Mouse (Mus musculus) forebrain, embryonic 11.5 days (tissue): ENCODE measurements around the gene Prss1. TPM values are rescaled to one million over a fixed set of nuclear protein-coding genes. Genes with fewer than 3 reads are reported as not detected.
"Not testable (repeated sequence)": the region's sequence is repeated elsewhere in the genome, so short reads cannot be mapped to it uniquely, and the experiment has no call there.

ENCODE experiments used
- ATAC-seq: fragments of 200-750 bp; cut with Nextera tagmentation; replicated peaks from 2 replicates; pipeline ENCODE4 v1.8.0; 2017; ENCODE audit warnings: moderate TSS enrichment; ENCODE audit not compliant: low FRiP score
- DNase-seq: peaks from one replicate; pipeline ENCODE4 v3.0.0-alpha.2; 2017; ENCODE audit warnings: low spot score
- H3K27ac ChIP-seq: fragments of 300-500 bp; sonication (generic); 2 replicates; pipeline ENCODE4 v1.5.1; 2014; ENCODE audit warnings: low read depth, low read length
- H3K27me3 ChIP-seq: fragments of 300-500 bp; sonication (generic); 2 replicates; pipeline ENCODE4 v1.6.1; 2014; ENCODE audit warnings: mild to moderate bottlenecking, low read length, mixed read lengths; ENCODE audit not compliant: control insufficient read depth, insufficient read depth
- H3K36me3 ChIP-seq: fragments of 300-500 bp; sonication (generic); 2 replicates; pipeline ENCODE4 v1.6.1; 2014; ENCODE audit warnings: mild to moderate bottlenecking, low read length, moderate library complexity, mixed read lengths; ENCODE audit not compliant: control insufficient read depth, insufficient read depth
- H3K4me1 ChIP-seq: fragments of 300-500 bp; sonication (generic); replicated peaks from 2 replicates; pipeline ENCODE4 v1.6.1; 2014; ENCODE audit warnings: low read length, mixed read lengths; ENCODE audit not compliant: control insufficient read depth, insufficient read depth
- H3K4me2 ChIP-seq: fragments of 300-500 bp; sonication (generic); 2 replicates; pipeline ENCODE4 v1.6.1; 2014; ENCODE audit warnings: low read depth, mild to moderate bottlenecking, low read length, moderate library complexity, mixed read lengths; ENCODE audit not compliant: severe bottlenecking
- H3K4me3 ChIP-seq: fragments of 300-500 bp; sonication (generic); 2 replicates; pipeline ENCODE4 v1.5.1; 2014; ENCODE audit warnings: low read depth, low read length
- H3K9ac ChIP-seq: fragments of 300-500 bp; sonication (generic); 2 replicates; pipeline ENCODE4 v1.6.1; 2014; ENCODE audit warnings: low read length
- H3K9me3 ChIP-seq: fragments of 300-500 bp; sonication (generic); 2 replicates; pipeline ENCODE4 v1.6.1; 2016; ENCODE audit warnings: low read length, mixed read lengths; ENCODE audit not compliant: control insufficient read depth
- WGBS: fragments of 180-500 bp; shearing (Covaris S2); extraction: QIAGEN DNeasy Blood & Tissue Kit; methylation state at CpG from one replicate; pipeline ENCODE4 v1.1.7; 2014; 5-methylcytosine and 5-hydroxymethylcytosine counted together
- polyA plus RNA-seq: library from polyadenylated mRNA; unstranded; fragments of >200 nt; fragmentation: Nextera tagmentation; extraction: Ambion mirVana; gene quantifications from 2 replicates; pipeline ENCODE4 v1.2.1, GENCODE M21; 2014

Prss1 gene
- polyA plus RNA-seq, result not detected in 2 replicates

DNA sequence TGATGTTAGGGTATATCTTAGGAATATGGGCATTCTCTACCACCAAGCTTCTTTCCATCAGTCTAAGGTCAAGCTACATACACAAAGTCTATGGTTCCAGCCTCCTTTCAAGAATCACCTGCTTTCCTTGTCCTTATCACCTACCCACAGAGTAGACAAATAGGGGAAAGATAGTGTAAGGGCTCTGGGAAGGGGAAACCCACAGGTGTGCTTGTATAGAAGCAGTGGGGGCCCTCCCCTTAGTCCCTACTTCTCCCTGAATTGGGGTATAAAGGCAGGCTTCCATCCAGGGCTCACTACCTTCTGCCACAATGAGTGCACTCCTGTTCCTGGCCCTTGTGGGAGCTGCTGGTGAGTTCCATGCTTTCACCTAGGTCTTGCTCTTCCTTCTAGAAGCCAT lies at the start of gene Prss1:
Gene Prss1, plus strand, starts transcription at position 301 of the 400 bp plus-strand sequence.
- DNase-seq, H3K36me3 ChIP-seq, H3K4me1 ChIP-seq, H3K9me3 ChIP-seq, H3K27me3 ChIP-seq, ATAC-seq, H3K4me3 ChIP-seq, H3K9ac ChIP-seq, H3K27ac ChIP-seq, H3K4me2 ChIP-seq: not testable (repeated sequence)

DNA sequence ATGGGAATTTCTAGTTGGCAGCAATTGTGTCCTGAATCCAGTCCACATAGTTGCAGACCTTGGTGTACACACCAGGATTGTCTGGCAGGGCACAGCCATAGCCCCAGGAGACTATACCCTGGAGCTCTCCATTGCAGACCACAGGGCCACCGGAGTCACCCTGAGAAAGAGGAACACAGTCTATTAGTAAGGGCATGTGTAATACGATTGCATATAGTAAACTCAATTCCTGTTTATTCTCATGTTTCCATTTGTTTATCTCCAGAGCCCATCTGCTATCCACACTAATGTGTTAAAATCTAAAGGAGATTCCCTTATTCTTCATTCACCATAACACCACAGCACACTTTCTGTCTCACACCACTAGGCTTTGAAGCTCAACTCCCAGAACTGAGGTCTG lies 16.5 kb upstream of the Prss1 start:
- H3K4me3 ChIP-seq, H3K4me1 ChIP-seq, H3K27ac ChIP-seq, H3K27me3 ChIP-seq, H3K4me2 ChIP-seq, DNase-seq, H3K9ac ChIP-seq, H3K9me3 ChIP-seq, ATAC-seq, H3K36me3 ChIP-seq: not testable (repeated sequence)
- 91% methylated on average over 2 of the region's 2 CpGs for WGBS

DNA sequence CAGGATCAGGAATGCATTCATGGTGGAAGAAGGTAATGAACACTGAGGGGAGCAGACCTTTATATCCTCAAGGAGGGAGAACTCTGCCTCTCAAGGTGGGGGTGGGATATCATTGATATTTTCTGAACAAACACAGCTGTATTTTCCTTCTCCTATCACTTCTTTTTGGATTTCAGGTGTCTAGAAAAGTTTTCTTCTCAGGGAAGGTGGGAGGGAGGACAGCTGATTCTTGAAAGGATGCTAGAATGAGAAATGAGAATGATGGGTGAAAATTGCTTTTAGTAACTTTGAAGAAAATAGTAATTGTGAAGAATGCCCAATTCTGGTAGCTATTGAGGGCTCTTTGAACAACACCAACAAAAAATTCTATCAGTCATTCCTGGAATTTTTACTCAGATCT lies 12.7 kb upstream of the Prss1 start, which contains the start of gene Gm10334:
Gene Gm10334, minus strand, starts transcription at position 101 of the 400 bp plus-strand sequence.
- ATAC-seq, H3K27me3 ChIP-seq, H3K27ac ChIP-seq, H3K4me3 ChIP-seq, H3K4me1 ChIP-seq, DNase-seq, H3K9me3 ChIP-seq, H3K36me3 ChIP-seq, H3K9ac ChIP-seq, H3K4me2 ChIP-seq: not testable (repeated sequence)

GRCm38 (mm10) chr6:41499374-41499773 lies 40.6 kb downstream of the Prss1 start:
- H3K36me3 ChIP-seq, result no peaks in the 10 kb centered on the region
- no peak overlapping the region for H3K9ac ChIP-seq
- no peaks in the 10 kb centered on the region for H3K4me1 ChIP-seq
- DNase-seq (no peak), ATAC-seq (no peak)
- no peaks in the 10 kb centered on the region for H3K9me3 ChIP-seq
- no peak overlapping the region for H3K27ac ChIP-seq
- no peaks in the 10 kb centered on the region for H3K27me3 ChIP-seq
- H3K4me2 ChIP-seq, result no peak overlapping the region
- 91% methylated on average over 3 of the region's 3 CpGs for WGBS
- no peak overlapping the region for H3K4me3 ChIP-seq

- WGBS, result 84% methylated on average over 2 of the region's 2 CpGs
These were observed 46.2 kb downstream of the Prss1 start for GRCm38 (mm10) chr6:41504915-41505314.

GRCm38 (mm10) chr6:41505323-41505722 lies 46.6 kb downstream of the Prss1 start:
- no peak overlapping the region for H3K4me3 ChIP-seq
- DNase-seq (no peak), ATAC-seq (no peak)
- H3K4me2 ChIP-seq, result no peak overlapping the region
- H3K36me3 ChIP-seq, result no peaks in the 10 kb centered on the region
- no peaks in the 10 kb centered on the region for H3K4me1 ChIP-seq
- H3K9ac ChIP-seq, result no peak overlapping the region
- H3K27me3 ChIP-seq, result no peaks in the 10 kb centered on the region
- no peak overlapping the region for H3K27ac ChIP-seq
- no peaks in the 10 kb centered on the region for H3K9me3 ChIP-seq
- 81% methylated on average over 6 of the region's 6 CpGs for WGBS

More at GRCm38 (mm10) chr6:41504915-41505314, 46.2 kb downstream of the Prss1 start:
- no peak overlapping the region for H3K27ac ChIP-seq
- no peak overlapping the region for H3K4me3 ChIP-seq
- H3K4me1 ChIP-seq, result no peaks in the 10 kb centered on the region
- no peaks in the 10 kb centered on the region for H3K27me3 ChIP-seq
- H3K36me3 ChIP-seq, result no peaks in the 10 kb centered on the region
- no peaks in the 10 kb centered on the region for H3K9me3 ChIP-seq
- no peak for DNase-seq
- ATAC-seq, result no peak
- no peak overlapping the region for H3K9ac ChIP-seq
- H3K4me2 ChIP-seq, result no peak overlapping the region

Other genes starting within 250 kb of the Prss1 start
- gene Try4, start 156.7 kb upstream of the Prss1 start, polyA plus RNA-seq, result not detected in 2 replicates
- gene Try5, start 142.1 kb upstream of the Prss1 start, polyA plus RNA-seq, result not detected in 2 replicates
- not detected in 2 replicates for gene Try10, start 104.8 kb upstream of the Prss1 start, polyA plus RNA-seq
- not detected in 2 replicates for gene Prss3, start 81.3 kb upstream of the Prss1 start, polyA plus RNA-seq
- not detected in 2 replicates for gene Gm5771, start 66.6 kb upstream of the Prss1 start, polyA plus RNA-seq
- not detected in 2 replicates for gene Gm10334, start 12.8 kb upstream of the Prss1 start, polyA plus RNA-seq
- gene Prss2, start 62.9 kb downstream of the Prss1 start, polyA plus RNA-seq, result not detected in 2 replicates
- gene Ephb6, start 146.6 kb downstream of the Prss1 start, polyA plus RNA-seq, result 14.4 and 16.2 TPM in 2 replicates
- gene Trpv6, start 177.5 kb downstream of the Prss1 start, polyA plus RNA-seq, result 0.12 and 0.27 TPM in 2 replicates
- not detected in 2 replicates for gene Trpv5, start 221.8 kb downstream of the Prss1 start, polyA plus RNA-seq
- not detected in 2 replicates for gene Llcfc1, start 225.5 kb downstream of the Prss1 start, polyA plus RNA-seq
- gene Kel, start 245.4 kb downstream of the Prss1 start, polyA plus RNA-seq, result 11.9 and 12.9 TPM in 2 replicates